Mouse (Mus musculus) retina, adult 2 months (tissue): ENCODE results near the gene Pacsin2.
"Not testable (repeated sequence)": the region's sequence is repeated elsewhere in the genome, so short reads cannot be mapped to it uniquely, and the experiment has no call there.

Experiments
- DNase-seq: peaks from one replicate; pipeline ENCODE4 v3.0.0-alpha.2; 2012; ENCODE audit warnings: low read depth, low spot score

Pacsin2 gene

GRCm38 (mm10) chr15:83423589-83424384, 40.6 kb downstream of the Pacsin2 start:
- DNase-seq, result no peak

GRCm38 (mm10) chr15:83422299-83422981, 42.0 kb downstream of the Pacsin2 start:
- no peak for DNase-seq

- DNase-seq, result no peak
Measured at GRCm38 (mm10) chr15:83419562-83419961, 44.8 kb downstream of the Pacsin2 start.

GRCm38 (mm10) chr15:83418685-83419084, 45.7 kb downstream of the Pacsin2 start:
- no peak for DNase-seq

- no peak for DNase-seq
Measured at GRCm38 (mm10) chr15:83417916-83418315, 46.5 kb downstream of the Pacsin2 start.

GRCm38 (mm10) chr15:83417407-83417806, 47.0 kb downstream of the Pacsin2 start:
- no peak for DNase-seq

- DNase-seq, result no peak
Measured at GRCm38 (mm10) chr15:83415391-83415790, 49.0 kb downstream of the Pacsin2 start.

- no peak for DNase-seq
Measured at GRCm38 (mm10) chr15:83411616-83412015, 52.8 kb downstream of the Pacsin2 start.

- no peak for DNase-seq
Measured at GRCm38 (mm10) chr15:83410735-83411134, 53.7 kb downstream of the Pacsin2 start.

GRCm38 (mm10) chr15:83410270-83410669, 54.1 kb downstream of the Pacsin2 start:
- no peak for DNase-seq

- DNase-seq, result no peak
Measured at GRCm38 (mm10) chr15:83408692-83409442, 55.5 kb downstream of the Pacsin2 start.

GRCm38 (mm10) chr15:83408216-83408615, 56.2 kb downstream of the Pacsin2 start:
- DNase-seq, result no peak

GRCm38 (mm10) chr15:83407502-83407901, 56.9 kb downstream of the Pacsin2 start:
- DNase-seq, result no peak

GRCm38 (mm10) chr15:83405866-83406265, 58.5 kb downstream of the Pacsin2 start:
- not testable (repeated sequence) for DNase-seq

- no peak for DNase-seq
Measured at GRCm38 (mm10) chr15:83404008-83404407, 60.4 kb downstream of the Pacsin2 start.

GRCm38 (mm10) chr15:83403016-83403415, 61.4 kb downstream of the Pacsin2 start:
- DNase-seq, result no peak

GRCm38 (mm10) chr15:83392722-83393121, 71.7 kb downstream of the Pacsin2 start:
- no peak for DNase-seq

- DNase-seq, result no peak
Measured at GRCm38 (mm10) chr15:83387911-83388310, 76.5 kb downstream of the Pacsin2 start.

GRCm38 (mm10) chr15:83383633-83384032, 80.8 kb downstream of the Pacsin2 start:
- DNase-seq, result no peak

- DNase-seq, result no peak
Measured at GRCm38 (mm10) chr15:83383136-83383535, 81.3 kb downstream of the Pacsin2 start.

GRCm38 (mm10) chr15:83382467-83382866, 81.9 kb downstream of the Pacsin2 start:
- no peak for DNase-seq

GRCm38 (mm10) chr15:83377153-83377552, 87.3 kb downstream of the Pacsin2 start:
- no peak for DNase-seq
